Mouse (Mus musculus): ENCODE results near the gene Suox.

- TF ChIP-seq POLR2A (IDR thresholded peaks at IDR 0.05; ENCODE audit: low read depth, low read length) (no peak), CTCF (IDR thresholded peaks at IDR 0.05; ENCODE audit: borderline replicate concordance, insufficient read depth, low read length) (no peak)
These were observed 28.6 kb upstream of the Suox start for GRCm38 (mm10) chr10:128702328-128703007.
